Mouse (Mus musculus) gastrocnemius, adult 2 months (tissue): ENCODE data around the gene Ip6k1. TPM values are rescaled to one million over a fixed set of nuclear protein-coding genes. Genes with fewer than 3 reads are reported as not detected.

Experiments used
- DNase-seq: peaks from one replicate; pipeline ENCODE4 v3.0.0; 2022
- H3K27ac ChIP-seq: fragments of 200-600 bp; 2 replicates; pipeline ENCODE4 v1.8.1; 2022; ENCODE audit warnings: mild to moderate bottlenecking
- H3K4me3 ChIP-seq: fragments of 200-600 bp; 2 replicates; pipeline ENCODE4 v1.8.1; 2022; ENCODE audit warnings: mild to moderate bottlenecking, moderate library complexity
- CTCF ChIP-seq: fragments of 200-600 bp; IDR thresholded peaks from 2 replicates; pipeline ENCODE4 v1.8.1; 2022; ENCODE audit warnings: antibody characterized with exemption, mild to moderate bottlenecking, moderate library complexity
- intact Hi-C: fragments of 180-260 bp; cut with DNase I; formaldehyde crosslinking; loops from one replicate; pipeline ENCODE4 v1.15.1; 2025
- total RNA-seq, 2 experiments: library from RNA; stranded (reverse); gene quantifications; 2 replicates each; pipeline ENCODE4 v1.2.3; 2021

The Ip6k1 gene
- total RNA-seq, 2 experiments from 2014 or later: 26.2 to 30.5 TPM

- Histone ChIP-seq H3K27ac (peak within 1 kb of the TSS; percentile 94), H3K4me3 (peak within 1 kb of the TSS; percentile 71)
- DNase-seq: peak; percentile 98
- no peak for TF ChIP-seq CTCF
- intact Hi-C loops: no loop called here
Measured at GRCm38 (mm10) chr9:108049016-108049455, 46.7 kb downstream of the Ip6k1 start, which contains the start of gene Gmppb. Gmppb (plus strand) TSS chr9:108049242.

- peak; percentile 44 for DNase-seq
- peak overlapping the region; percentile 94 for H3K27ac ChIP-seq
- H3K4me3 ChIP-seq: peak overlapping the region; percentile 71
- no peak for TF ChIP-seq CTCF
- intact Hi-C loops: loop anchor here (5.0 kb wide), 2 partner anchors 87 to 147 kb away; no protein-coding TSS in a partner anchor
Measured at GRCm38 (mm10) chr9:108049561-108050251, 47.4 kb downstream of the Ip6k1 start.

GRCm38 (mm10) chr9:108051184-108051930, 49.1 kb downstream of the Ip6k1 start:
- Histone ChIP-seq H3K27ac (0 out of 2 replicates have a peak overlapping the region, but pooled peaks have one; percentile 87), H3K4me3 (no peak overlapping the region)
- TF ChIP-seq CTCF: no peak
- intact Hi-C loops: loop anchor here (5.0 kb wide), 2 partner anchors 89 to 149 kb away; no protein-coding TSS in a partner anchor
- DNase-seq: peak; percentile 25

- no peak for TF ChIP-seq CTCF
- no peak overlapping the region for H3K4me3 ChIP-seq
- intact Hi-C loops: loop anchor here (2.0 to 5.0 kb wide), 3 partner anchors 67 to 150 kb away; partner anchors contain the start of gene Inka1
- DNase-seq: peak; percentile 15
- peak overlapping the region; percentile 87; the same call in 1 of the 2 replicates for H3K27ac ChIP-seq
Measured at GRCm38 (mm10) chr9:108051931-108052220, 49.6 kb downstream of the Ip6k1 start.

- Histone ChIP-seq H3K4me3 (peak overlapping the region; percentile 5; the same call in 1 of the 2 replicates), H3K27ac (peak overlapping the region; percentile 87)
- intact Hi-C loops: loop anchor here (2.0 to 5.0 kb wide), 3 partner anchors 68 to 150 kb away; partner anchors contain the start of gene Inka1
- peak; percentile 17 for DNase-seq
- TF ChIP-seq CTCF: no peak
Measured at GRCm38 (mm10) chr9:108052411-108052810, 50.1 kb downstream of the Ip6k1 start.

- intact Hi-C loops: loop anchor here (2.0 to 5.0 kb wide), 3 partner anchors 68 to 151 kb away; partner anchors contain the start of gene Inka1
- peak; percentile 96 for DNase-seq
- peak; percentile 95 for TF ChIP-seq CTCF
- peak within 1 kb of the TSS; percentile 60 for H3K4me3 ChIP-seq
- peak within 1 kb of the TSS; percentile 87 for H3K27ac ChIP-seq
Measured at GRCm38 (mm10) chr9:108052885-108053664, 50.8 kb downstream of the Ip6k1 start, which contains the start of gene Amigo3. Amigo3 (plus strand) TSS chr9:108053159.

- peak overlapping the region; percentile 87 for H3K27ac ChIP-seq
- intact Hi-C loops: loop anchor here (2.0 to 5.0 kb wide), 3 partner anchors 69 to 151 kb away; partner anchors contain the start of gene Inka1
- peak; percentile 43 for DNase-seq
- peak overlapping the region; percentile 60 for H3K4me3 ChIP-seq
- no peak for TF ChIP-seq CTCF
Measured at GRCm38 (mm10) chr9:108053665-108054225, 51.4 kb downstream of the Ip6k1 start.

- intact Hi-C loops: loop anchor here (5.0 kb wide), 2 partner anchors 92 to 152 kb away; no protein-coding TSS in a partner anchor
- Histone ChIP-seq H3K4me3 (peak overlapping the region; percentile 60), H3K27ac (peak overlapping the region; percentile 92)
- peak; percentile 27 for DNase-seq
- no peak for TF ChIP-seq CTCF
Measured at GRCm38 (mm10) chr9:108054331-108055040, 52.2 kb downstream of the Ip6k1 start.

- no peak for TF ChIP-seq CTCF
- peak overlapping the region; percentile 92 for H3K27ac ChIP-seq
- no peak overlapping the region for H3K4me3 ChIP-seq
- peak; percentile 20 for DNase-seq
- intact Hi-C loops: no loop called here
Measured at GRCm38 (mm10) chr9:108055061-108055460, 52.8 kb downstream of the Ip6k1 start.

GRCm38 (mm10) chr9:108055661-108056237, 53.4 kb downstream of the Ip6k1 start:
- no peak for TF ChIP-seq CTCF
- intact Hi-C loops: no loop called here
- DNase-seq: no peak
- Histone ChIP-seq H3K27ac (peak overlapping the region; percentile 92), H3K4me3 (no peak overlapping the region; the same call in 1 of the 2 replicates)
